Mouse (Mus musculus): ENCODE measurements around the gene Tcf12. TPM values are rescaled to one million over a fixed set of nuclear protein-coding genes. Genes with fewer than 3 reads are reported as not detected.

The Tcf12 gene
- total RNA-seq, 2 experiments from 2014 or later = 120 TPM

DNA sequence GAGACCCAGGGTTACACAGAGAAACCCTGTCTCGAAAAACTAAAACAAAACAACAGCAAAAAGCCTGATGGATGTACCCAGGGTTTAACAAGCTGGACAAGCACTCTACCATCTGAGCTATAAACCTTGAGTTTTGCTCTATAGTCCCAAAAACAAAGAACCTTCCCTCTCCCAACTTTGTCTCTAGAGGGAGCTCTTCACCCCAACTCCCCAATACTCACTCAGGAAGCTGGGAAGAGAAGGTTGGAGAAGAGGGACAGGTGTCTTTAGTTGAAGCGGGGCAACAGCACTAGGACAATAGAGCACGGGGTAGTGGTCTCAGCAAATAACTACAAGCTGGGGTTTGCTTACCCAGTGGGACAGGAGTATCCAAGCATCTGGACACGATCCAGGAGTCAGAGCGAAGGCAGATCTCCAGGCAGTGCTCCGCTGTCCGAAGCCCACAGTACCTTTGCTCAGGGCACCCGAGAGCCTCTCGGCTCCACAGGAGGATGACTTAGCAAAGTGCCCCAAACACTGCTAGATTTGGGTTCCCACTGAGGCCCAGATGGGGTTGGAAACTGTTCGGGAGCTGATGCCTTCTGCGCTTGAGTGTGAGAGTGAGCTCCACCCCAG lies 302.9 kb downstream of the Tcf12 start:
- no peak for DNase-seq (ENCODE audit: low spot score in 2 of 2)

DNA sequence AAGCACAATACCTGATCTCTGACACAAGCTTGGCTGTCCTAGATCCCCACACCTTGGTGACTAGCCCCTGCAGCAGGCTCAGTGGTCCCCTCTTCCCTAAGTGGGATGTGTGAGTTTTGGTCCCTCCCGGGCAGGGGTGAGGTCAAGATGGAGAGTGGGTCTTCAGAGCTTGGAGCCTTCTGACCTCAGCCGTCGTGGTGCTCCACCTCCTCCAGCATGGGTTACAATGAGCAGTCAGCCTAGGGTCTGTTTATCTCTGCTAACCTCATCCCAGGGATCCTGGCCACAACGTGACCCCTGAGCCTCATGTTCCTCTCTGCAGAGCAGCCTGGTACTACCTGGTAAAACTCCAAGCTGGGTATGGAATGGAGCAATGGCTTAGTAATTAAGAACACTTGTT lies 303.9 kb downstream of the Tcf12 start:
- DNase-seq (ENCODE audit: low spot score in 2 of 2) = no peak

- DNase-seq (ENCODE audit: low spot score in 2 of 2) = peak; percentile 44 to 74
These were observed 305.3 kb downstream of the Tcf12 start for GRCm38 (mm10) chr9:71806422-71806805.

GRCm38 (mm10) chr9:71805646-71806421 lies 305.8 kb downstream of the Tcf12 start:
- no peak for DNase-seq (ENCODE audit: low spot score in 2 of 2)

- DNase-seq (ENCODE audit: low spot score in 2 of 2) = no peak
These were observed 307.6 kb downstream of the Tcf12 start for GRCm38 (mm10) chr9:71804116-71804515.

DNA sequence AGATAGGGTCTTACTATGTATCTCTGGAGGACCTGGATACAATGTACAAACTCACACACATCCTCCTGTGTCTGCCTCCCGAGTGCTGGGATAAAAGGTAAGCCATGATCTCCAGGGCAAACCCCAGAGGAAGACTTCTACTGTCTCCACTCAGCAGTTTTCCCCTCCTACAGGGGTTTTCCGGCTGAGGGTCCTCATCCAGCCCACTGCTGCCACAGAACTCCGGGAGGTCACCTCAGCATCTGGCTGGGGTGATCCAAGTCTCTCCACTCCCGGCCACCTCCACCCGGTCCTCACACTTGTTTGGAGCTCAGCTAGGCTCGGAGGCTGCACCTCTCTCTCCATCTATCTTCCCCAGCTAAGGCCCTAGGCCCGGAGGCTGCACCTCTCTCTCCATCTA lies 308.4 kb downstream of the Tcf12 start:
- no peak for DNase-seq (ENCODE audit: low spot score in 2 of 2)

GRCm38 (mm10) chr9:71799598-71799997 lies 312.1 kb downstream of the Tcf12 start:
- no peak for DNase-seq (ENCODE audit: low spot score in 2 of 2)

DNA sequence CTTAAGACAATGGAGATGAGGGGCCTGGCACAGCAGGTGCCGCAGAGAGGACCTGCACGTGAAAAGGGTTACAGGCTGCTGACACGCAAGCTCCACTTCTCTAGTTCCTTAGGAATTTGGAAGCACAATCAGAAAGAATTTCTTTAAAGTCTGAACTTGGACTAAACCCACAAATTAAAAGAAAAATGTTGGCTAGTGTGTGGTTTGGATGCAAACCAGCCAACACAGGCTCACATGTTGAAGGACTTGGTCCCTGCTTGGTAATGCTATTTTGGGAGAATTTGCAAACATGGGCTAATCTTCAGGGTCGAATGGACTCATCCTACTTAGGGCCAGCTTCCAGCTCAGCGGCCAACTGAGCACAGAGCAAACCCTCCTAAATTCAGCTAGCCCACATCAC lies 313.5 kb downstream of the Tcf12 start:
- DNase-seq (ENCODE audit: low spot score in 2 of 2) = no peak

Small RNA genes within 50 kb of the gene (microRNA-seq; reads per million reads assigned to microRNA genes)
- gene Gm27450 = not detected

Other genes with a start within 250 kb of the Tcf12 start
- gene Zfp280d, start 163.0 kb upstream of the Tcf12 start, total RNA-seq (2021) = 10 to 100 TPM; 75.7 to 78.2 TPM